Comparison of ENCODE assay signal across 8 mouse cellular contexts in genomic region chr11:102299839-102300238, GRCm38 (mm10). TPM values are rescaled to one million over a fixed set of nuclear protein-coding genes. Genes with fewer than 3 reads are reported as not detected.
DNase-seq lines count a peak whose midpoint lies in the region; ATAC-seq and TF ChIP-seq lines count a peak whose summit lies in the region.

No protein-coding gene starts in this region.

- no peaks in the 10 kb centered on the region for H3K9me3 ChIP-seq in ES-E14 (ENCODE audit: control insufficient read depth, insufficient read depth, low read depth, low read length)

- intact Hi-C loops in heart, postnatal 14 days (cut with DNase I), result no loop called here

- no peak overlapping the region for H3K27ac ChIP-seq in ES-E14 (ENCODE audit: insufficient read depth, low read depth, low read length, poor library complexity, severe bottlenecking)

- no peak overlapping the region for H3K9ac ChIP-seq in ES-E14 (ENCODE audit: insufficient read depth, low read depth, low read length, poor library complexity, severe bottlenecking)

- peak; percentile 50 to 76 for DNase-seq in heart, postnatal 14 days
- no peak for DNase-seq in heart, adult 8-10 months (ENCODE audit: low spot score)
- DNase-seq in 416B (ENCODE audit: low read depth), result peak; percentile 87
- peak; percentile 95 for DNase-seq in ES-E14 (ENCODE audit: low read depth, low spot score)
- peak; percentile 65 for DNase-seq in embryo, embryonic 11.5 days (ENCODE audit: low read depth, low spot score)
- DNase-seq in lung, postnatal 36 days, result peak; percentile 85
- no peak for DNase-seq in frontal cortex, postnatal 25 days (ENCODE audit: low spot score in 2 of 2)

- in situ Hi-C loops in ES-E14 (cut with MboI; ENCODE audit: low sequenced_read_pairs in 2 of 2, unreplicated experiment in 2 of 2), result loop anchor here in 1 of 2 experiments (5.0 kb wide), 1 partner anchor 112 kb away; no protein-coding TSS in a partner anchor

- H3K4me3 ChIP-seq in ES-E14 (ENCODE audit: insufficient read depth in 1 of 2, low read depth in 1 of 2, low read length in 2 of 2, poor library complexity in 1 of 2, severe bottlenecking in 1 of 2), result no peak overlapping the region

- H3K4me1 ChIP-seq in ES-E14 (ENCODE audit: control insufficient read depth in 2 of 2, insufficient read depth in 2 of 2, low read length in 2 of 2, poor library complexity in 1 of 2), result peaks cover 4 to 8% of the 10 kb centered on the region in 2 experiments; a peak in 3 of 4 replicates

- no peak for ATAC-seq in erythroblast, adult 5-6 weeks (replicated peaks; ENCODE audit: low FRiP score, poor library complexity, severe bottlenecking)

- H3K36me3 ChIP-seq in ES-E14 (ENCODE audit: control insufficient read depth, insufficient read depth, low read length, poor library complexity, severe bottlenecking), result peaks cover under 1% of the 10 kb centered on the region; the same call in 1 of the 2 replicates

TF ChIP-seq in ES-E14, 5 proteins besides CTCF, POLR2A, EP300 and RAD21:
- TF ChIP-seq ZNF384 (IDR thresholded peaks at IDR 0.05; ENCODE audit: low read depth, low read length) (peak; percentile 99), CHD2 (IDR thresholded peaks at IDR 0.05; ENCODE audit: low read depth, low read length) (no peak), ZC3H11A (IDR thresholded peaks at IDR 0.05; ENCODE audit: borderline replicate concordance, low read depth, low read length) (0 out of 2 replicates have a peak, but pooled peaks have one; percentile 27), HCFC1 (IDR thresholded peaks at IDR 0.05; ENCODE audit: borderline replicate concordance, insufficient read depth, low read length) (no peak), MAFK (IDR thresholded peaks at IDR 0.05; ENCODE audit: insufficient read depth, low read depth, low read length) (0 out of 2 replicates have a peak, but pooled peaks have one; percentile 39)

RNA-seq across cellular contexts. Expression of gene Atxn7l3, which starts 3.4 kb away (rescaled TPM):
- 10 to 100 TPM; 26.5 to 29.5 TPM for total RNA-seq in heart, postnatal 14 days (2021)
- total RNA-seq in heart, adult 8-10 months (2022), result 10 to 100 TPM; 17.7 to 21.1 (median 20.1) TPM
- 55.4 and 60.4 TPM in 2 replicates for total RNA-seq in ES-E14 (2012; rRNA removed)
- total RNA-seq in erythroblast, adult 5-6 weeks (2015; ENCODE audit: low replicate concordance), result 6.3 and 10.4 TPM in 2 replicates
- 5.7 and 9.3 TPM in 2 replicates for total RNA-seq in erythroblast, adult 5-6 weeks (2017; ENCODE audit: low replicate concordance)

RNA-seq across cellular contexts. Expression of gene Tmub2, which starts 15.1 kb away (rescaled TPM):
- 10 to 100 TPM; 26.6 TPM for total RNA-seq in heart, postnatal 14 days (2021)
- total RNA-seq in heart, adult 8-10 months (2022), result 10 to 100 TPM; 27.0 to 28.1 (median 27.6) TPM
- 33.0 and 37.2 TPM in 2 replicates for total RNA-seq in ES-E14 (2012; rRNA removed)
- 15.9 and 17.1 TPM in 2 replicates for total RNA-seq in erythroblast, adult 5-6 weeks (2015; ENCODE audit: low replicate concordance)
- total RNA-seq in erythroblast, adult 5-6 weeks (2017; ENCODE audit: low replicate concordance), result 17.0 and 28.0 TPM in 2 replicates

RNA-seq across cellular contexts. Expression of gene Ubtf, which starts 19.7 kb away (rescaled TPM):
- 10 to 100 TPM; 60.1 to 69.7 TPM for total RNA-seq in heart, postnatal 14 days (2021)
- total RNA-seq in heart, adult 8-10 months (2022), result 10 to 100 TPM; 48.6 to 59.7 (median 52.1) TPM
- 138 and 155 TPM in 2 replicates for total RNA-seq in ES-E14 (2012; rRNA removed)
- 19.0 and 22.8 TPM in 2 replicates for total RNA-seq in erythroblast, adult 5-6 weeks (2015; ENCODE audit: low replicate concordance)
- 119 and 258 TPM in 2 replicates for total RNA-seq in erythroblast, adult 5-6 weeks (2017; ENCODE audit: low replicate concordance)

RNA-seq across cellular contexts. Expression of gene Asb16, which starts 31.3 kb away (rescaled TPM):
- total RNA-seq in heart, postnatal 14 days (2021), result under 1 TPM; 0.61 to 0.62 TPM
- 1 to 10 TPM; 1.3 to 1.6 (median 1.5) TPM for total RNA-seq in heart, adult 8-10 months (2022)
- total RNA-seq in ES-E14 (2012; rRNA removed), result 0.98 and 1.0 TPM in 2 replicates
- not detected in 2 replicates for total RNA-seq in erythroblast, adult 5-6 weeks (2015; ENCODE audit: low replicate concordance)
- total RNA-seq in erythroblast, adult 5-6 weeks (2017; ENCODE audit: low replicate concordance), result not detected in 2 replicates

RNA-seq across cellular contexts. Expression of gene BC030867, which starts 51.2 kb away (rescaled TPM):
- under 1 TPM; 0.74 to 0.83 TPM for total RNA-seq in heart, postnatal 14 days (2021)
- under 1 TPM; 0.12 to 0.23 (median 0.18) TPM for total RNA-seq in heart, adult 8-10 months (2022)
- 17.3 and 17.8 TPM in 2 replicates for total RNA-seq in ES-E14 (2012; rRNA removed)
- total RNA-seq in erythroblast, adult 5-6 weeks (2015; ENCODE audit: low replicate concordance), result 3.8 and 5.0 TPM in 2 replicates
- 4.1 and 7.2 TPM in 2 replicates for total RNA-seq in erythroblast, adult 5-6 weeks (2017; ENCODE audit: low replicate concordance)

Comparison
In these comparisons a context has a peak if more than half of its experiments do, and no peak if none do; other contexts are left out.
1. DNase-seq: peak in heart, postnatal 14 days (2 of 2), 416B (single experiment), ES-E14 (single experiment), embryo, embryonic 11.5 days (single experiment) and lung, postnatal 36 days (single experiment); none in heart, adult 8-10 months (single experiment) and frontal cortex, postnatal 25 days (0 of 2).